Mouse (Mus musculus) small intestine, adult 2 months (tissue): ENCODE measurements at regions not wholly inside any gene's neighbourhood (a gene's known extent, or its start where the extent isn't known, plus 50 kb on each side); places are given as distances from the start of the nearest gene placed in this dataset.

ENCODE experiments used
- H3K27ac ChIP-seq: fragments of 200-500 bp; 2 replicates; pipeline ENCODE4 v1.5.1; 2012; ENCODE audit warnings: low read depth, low read length, control low read depth, inconsistent platforms; ENCODE audit not compliant: insufficient read depth
- H3K27me3 ChIP-seq: fragments of 200-500 bp; 2 replicates; pipeline ENCODE4 v1.6.1; 2012; ENCODE audit warnings: mild to moderate bottlenecking, moderate library complexity, low read length, inconsistent platforms; ENCODE audit not compliant: control insufficient read depth, insufficient read depth
- H3K36me3 ChIP-seq: fragments of 200-500 bp; 2 replicates; pipeline ENCODE4 v1.6.1; 2012; ENCODE audit warnings: mild to moderate bottlenecking, low read length, control low read depth, inconsistent platforms; ENCODE audit not compliant: control insufficient read depth, insufficient read depth
- H3K4me1 ChIP-seq: fragments of 200-500 bp; 2 replicates; pipeline ENCODE4 v1.6.1; 2012; ENCODE audit warnings: low read length, inconsistent platforms, mixed read lengths; ENCODE audit not compliant: control insufficient read depth, insufficient read depth, insufficient read length
- H3K4me3 ChIP-seq: fragments of 200-500 bp; 2 replicates; pipeline ENCODE4 v1.5.1; 2012; ENCODE audit warnings: low read depth, mild to moderate bottlenecking, control low read depth, inconsistent platforms, low read length, moderate library complexity
- CTCF ChIP-seq: fragments of 200-500 bp; IDR thresholded peaks from 2 replicates; pipeline ENCODE4 v1.5.1; 2012; ENCODE audit warnings: low read depth, mild to moderate bottlenecking, control low read depth, inconsistent platforms, low read length, moderate library complexity, mixed read lengths; ENCODE audit not compliant: insufficient replicate concordance, insufficient read length; ENCODE audit errors: extremely low read depth
- POLR2A ChIP-seq: fragments of 200-500 bp; IDR thresholded peaks from 2 replicates; pipeline ENCODE4 v1.6.1; 2012; ENCODE audit warnings: low read depth, mild to moderate bottlenecking, control low read depth, inconsistent platforms, low read length, moderate library complexity
- WGBS: fragments of 180-500 bp; shearing (Covaris S2); methylation state at CpG from one replicate; pipeline ENCODE4 v1.1.7; 2018; 5-methylcytosine and 5-hydroxymethylcytosine counted together

GRCm38 (mm10) chr1:63871831-63872230 lies 102.8 kb upstream of the 4933402D24Rik start:
- H3K4me3 ChIP-seq: no peak overlapping the region
- no peaks in the 10 kb centered on the region; the same call in 1 of the 2 replicates for H3K27me3 ChIP-seq
- no peaks in the 10 kb centered on the region for H3K4me1 ChIP-seq
- H3K27ac ChIP-seq: no peak overlapping the region
- no peaks in the 10 kb centered on the region for H3K36me3 ChIP-seq
- 70% methylated on average over 6 of the region's 6 CpGs for WGBS
- no peak for TF ChIP-seq POLR2A
- TF ChIP-seq CTCF: no peak

GRCm38 (mm10) chr1:63869342-63869741 lies 100.3 kb upstream of the 4933402D24Rik start:
- 80% methylated on average over 2 of the region's 2 CpGs for WGBS

GRCm38 (mm10) chr1:63857933-63858649 lies 89.0 kb upstream of the 4933402D24Rik start:
- Histone ChIP-seq H3K27ac (no peak overlapping the region), H3K27me3 (no peaks in the 10 kb centered on the region), H3K4me3 (no peak overlapping the region), H3K4me1 (0 out of 2 replicates have a peak, but pooled peaks cover 1% of the 10 kb centered on the region), H3K36me3 (no peaks in the 10 kb centered on the region)
- TF ChIP-seq CTCF: no peak
- TF ChIP-seq POLR2A: no peak
- 24% methylated on average over 6 of the region's 6 CpGs for WGBS

More at GRCm38 (mm10) chr1:63869342-63869741, 100.3 kb upstream of the 4933402D24Rik start:
- H3K27ac ChIP-seq: no peak overlapping the region
- no peak overlapping the region for H3K4me3 ChIP-seq
- no peaks in the 10 kb centered on the region for H3K4me1 ChIP-seq
- H3K36me3 ChIP-seq: no peaks in the 10 kb centered on the region
- TF ChIP-seq POLR2A (no peak), CTCF (no peak)
- no peaks in the 10 kb centered on the region for H3K27me3 ChIP-seq

GRCm38 (mm10) chr1:63857468-63857867 lies 88.4 kb upstream of the 4933402D24Rik start:
- Histone ChIP-seq H3K36me3 (no peaks in the 10 kb centered on the region), H3K4me3 (no peak overlapping the region), H3K27ac (no peak overlapping the region), H3K4me1 (0 out of 2 replicates have a peak, but pooled peaks cover 1% of the 10 kb centered on the region), H3K27me3 (no peaks in the 10 kb centered on the region)
- no peak for TF ChIP-seq CTCF
- 26% methylated on average over 5 of the region's 5 CpGs for WGBS

GRCm38 (mm10) chr1:63856366-63856765 lies 87.3 kb upstream of the 4933402D24Rik start:
- 92% methylated on average over 2 of the region's 2 CpGs for WGBS
- H3K27me3 ChIP-seq: no peaks in the 10 kb centered on the region
- TF ChIP-seq POLR2A (no peak), CTCF (no peak)
- no peak overlapping the region for H3K4me3 ChIP-seq
- 0 out of 2 replicates have a peak, but pooled peaks cover 1% of the 10 kb centered on the region for H3K4me1 ChIP-seq
- no peaks in the 10 kb centered on the region for H3K36me3 ChIP-seq
- no peak overlapping the region for H3K27ac ChIP-seq

- Histone ChIP-seq H3K4me3 (no peak overlapping the region), H3K36me3 (no peaks in the 10 kb centered on the region), H3K27ac (no peak overlapping the region), H3K27me3 (no peaks in the 10 kb centered on the region), H3K4me1 (0 out of 2 replicates have a peak, but pooled peaks cover 1% of the 10 kb centered on the region)
- WGBS: 64% methylated on average over 3 of the region's 3 CpGs
- TF ChIP-seq CTCF: peak; percentile 19; the same call in 1 of the 2 replicates
- no peak for TF ChIP-seq POLR2A
Measured at GRCm38 (mm10) chr1:63854794-63855193, 85.7 kb upstream of the 4933402D24Rik start.

- H3K27me3 ChIP-seq: no peaks in the 10 kb centered on the region
- H3K27ac ChIP-seq: no peak overlapping the region
- no peaks in the 10 kb centered on the region for H3K36me3 ChIP-seq
- no peak overlapping the region for H3K4me3 ChIP-seq
- no peaks in the 10 kb centered on the region for H3K4me1 ChIP-seq
- 86% methylated on average over 4 of the region's 4 CpGs for WGBS
- no peak for TF ChIP-seq CTCF
- TF ChIP-seq POLR2A: no peak
Measured at GRCm38 (mm10) chr1:63851476-63852094, 82.5 kb upstream of the 4933402D24Rik start.
